Mouse (Mus musculus) bone marrow, adult 2 months (tissue): ENCODE results near the gene Flt1.

Experiments used
- CTCF ChIP-seq: fragments of 200-500 bp; IDR thresholded peaks from 2 replicates; pipeline ENCODE4 v1.5.1; 2011; ENCODE audit warnings: low read length, control low read depth; ENCODE audit not compliant: control insufficient read depth, insufficient read depth
- POLR2A ChIP-seq: fragments of 200-500 bp; IDR thresholded peaks from 2 replicates; pipeline ENCODE4 v1.6.1; 2011; ENCODE audit warnings: low read depth, mild to moderate bottlenecking, control low read depth, low read length, borderline replicate concordance; ENCODE audit not compliant: control insufficient read depth

DNA sequence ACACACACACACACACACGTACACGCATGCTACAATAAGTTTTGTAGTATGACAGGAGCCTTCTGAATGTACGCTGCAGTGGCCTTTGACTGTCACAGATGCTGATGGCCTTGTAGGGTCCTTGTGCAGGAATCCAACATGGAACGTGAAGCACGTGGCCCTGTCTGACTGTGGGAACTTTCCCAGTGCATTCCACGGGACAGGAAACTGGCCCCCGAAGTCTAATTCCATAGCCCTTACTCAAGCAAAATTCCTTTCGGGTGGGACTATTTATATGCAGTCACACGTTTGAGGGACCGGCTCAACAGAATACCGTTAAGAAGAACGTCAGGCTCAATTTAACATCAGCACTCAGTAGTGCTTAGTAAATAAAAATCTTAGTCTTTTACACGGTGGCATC is 119.1 kb downstream of the Flt1 start:
- TF ChIP-seq CTCF (no peak), POLR2A (no peak)
